Mouse (Mus musculus): Measurements from ENCODE around the gene Mpped2.

The Mpped2 gene

DNA sequence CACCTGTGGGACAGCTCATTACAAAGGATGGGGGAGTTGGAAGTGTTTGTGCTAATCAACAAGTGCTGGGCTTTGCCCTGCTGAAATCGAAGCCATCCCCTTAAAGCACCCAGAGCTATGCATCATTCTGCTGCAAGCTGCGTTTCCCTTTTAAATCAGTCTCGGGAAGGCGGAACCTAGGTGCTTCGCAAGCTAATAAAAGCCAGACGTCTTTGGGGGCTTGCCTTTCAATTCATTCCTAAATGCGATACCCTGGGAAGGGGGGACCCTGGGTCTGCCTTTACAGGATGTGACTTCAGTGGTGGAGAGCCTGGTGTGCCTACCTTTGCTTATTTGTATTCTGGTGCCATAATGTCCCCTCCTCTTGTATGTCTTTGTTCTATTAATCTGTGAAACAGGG lies 103.2 kb downstream of the Mpped2 start:
- no peak for DNase-seq (ENCODE audit: low spot score in 2 of 2)

DNA sequence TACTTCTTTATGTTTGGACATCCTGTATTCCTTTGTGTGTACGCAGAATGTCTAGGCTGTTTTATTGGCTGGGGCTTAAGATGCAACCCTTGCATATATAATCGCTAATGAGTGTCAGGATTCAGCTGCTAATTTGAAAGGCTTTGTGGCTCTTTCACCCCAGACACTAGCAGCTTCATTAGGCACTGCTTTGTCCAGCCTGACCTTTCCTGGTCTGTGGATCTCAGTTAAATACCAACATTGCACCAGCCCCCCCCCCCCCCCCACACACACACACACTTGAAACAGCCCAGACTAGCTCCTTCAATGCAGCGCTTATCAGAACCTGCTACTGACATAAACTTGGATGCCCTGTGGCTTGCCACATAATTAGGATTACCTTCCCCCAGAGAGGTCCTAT lies 104.8 kb downstream of the Mpped2 start:
- DNase-seq (ENCODE audit: low spot score in 2 of 2), result no peak

DNA sequence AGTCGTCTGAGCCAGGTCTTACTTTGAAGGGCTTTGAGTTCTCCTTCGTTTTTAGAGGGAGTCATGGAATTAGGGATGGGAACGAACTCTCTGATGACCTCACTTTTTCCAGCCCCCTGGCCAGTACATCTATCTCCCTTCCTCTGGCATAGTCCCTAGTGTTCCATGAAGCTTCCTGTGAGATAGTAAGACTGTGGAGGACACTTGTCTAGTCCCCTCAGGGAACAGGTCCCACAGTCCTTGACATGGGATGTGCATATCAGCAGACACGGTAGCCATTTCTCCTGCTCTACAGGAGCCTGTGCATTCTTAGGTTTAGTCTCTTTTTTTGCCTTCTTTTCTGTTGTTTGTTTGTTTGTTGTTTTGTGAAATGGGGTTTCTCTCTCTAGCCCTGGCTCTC lies 105.8 kb downstream of the Mpped2 start:
- DNase-seq (ENCODE audit: low spot score in 2 of 2), result no peak

DNA sequence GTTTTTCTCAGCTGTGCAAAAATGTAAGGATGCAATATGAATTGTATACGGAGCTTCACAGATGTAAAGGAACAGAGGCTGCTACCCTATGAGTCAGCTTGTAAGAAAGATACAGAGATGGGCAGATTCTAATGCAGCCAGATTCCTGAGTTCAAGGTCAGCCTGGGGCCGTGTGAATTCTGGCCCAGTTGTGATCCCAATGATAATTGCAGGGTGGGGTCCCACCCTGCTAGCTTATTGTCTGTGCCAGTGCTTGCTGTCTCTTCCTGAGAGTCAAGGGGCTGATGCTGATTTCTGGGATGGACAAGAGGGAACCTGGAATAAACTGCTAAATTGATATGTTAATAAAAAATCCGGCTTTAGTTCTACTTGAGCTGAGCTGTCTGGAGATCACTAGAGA lies 122.8 kb downstream of the Mpped2 start:
- no peak for DNase-seq (ENCODE audit: low spot score in 2 of 2)

DNA sequence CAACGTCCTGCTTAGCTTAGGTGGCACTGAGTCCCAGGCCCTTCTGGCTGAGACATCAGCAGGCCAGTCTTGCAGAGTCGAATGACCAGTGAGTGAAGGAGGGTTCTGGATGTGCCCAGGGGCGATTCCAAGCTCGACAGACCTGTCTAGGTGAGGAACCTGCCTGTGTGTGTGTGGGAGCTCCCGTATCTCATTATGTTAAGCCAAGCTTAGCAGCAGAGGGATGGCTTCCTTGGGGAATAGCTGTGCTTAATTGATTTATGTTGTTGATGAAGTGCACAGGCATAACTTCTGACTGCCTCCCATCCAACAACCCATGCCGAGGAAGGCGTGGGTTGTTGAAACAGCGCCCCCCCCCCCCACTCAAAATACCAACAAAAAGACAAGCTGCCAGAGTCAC lies 128.2 kb downstream of the Mpped2 start:
- no peak for DNase-seq (ENCODE audit: low spot score in 2 of 2)

DNA sequence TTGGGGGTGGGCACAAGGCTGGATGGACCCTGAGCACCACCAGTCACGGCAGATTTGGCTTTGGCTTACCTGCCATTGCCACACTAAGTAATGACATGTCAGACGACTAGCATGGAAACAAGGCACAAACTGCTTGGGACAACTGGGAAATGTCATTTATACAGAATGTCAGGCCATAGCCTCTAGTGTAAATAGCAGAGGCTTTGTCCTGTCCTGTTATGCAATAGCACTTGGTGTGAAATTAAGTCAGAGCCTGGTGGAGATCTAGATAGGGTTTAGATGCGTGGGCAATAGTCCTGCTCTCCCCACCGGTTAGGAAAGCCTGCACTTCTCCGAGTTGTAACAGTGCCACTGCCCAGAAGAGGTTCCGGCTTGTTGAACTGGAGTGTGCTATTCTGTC lies 128.8 kb downstream of the Mpped2 start:
- DNase-seq (ENCODE audit: low spot score in 2 of 2), result no peak

DNA sequence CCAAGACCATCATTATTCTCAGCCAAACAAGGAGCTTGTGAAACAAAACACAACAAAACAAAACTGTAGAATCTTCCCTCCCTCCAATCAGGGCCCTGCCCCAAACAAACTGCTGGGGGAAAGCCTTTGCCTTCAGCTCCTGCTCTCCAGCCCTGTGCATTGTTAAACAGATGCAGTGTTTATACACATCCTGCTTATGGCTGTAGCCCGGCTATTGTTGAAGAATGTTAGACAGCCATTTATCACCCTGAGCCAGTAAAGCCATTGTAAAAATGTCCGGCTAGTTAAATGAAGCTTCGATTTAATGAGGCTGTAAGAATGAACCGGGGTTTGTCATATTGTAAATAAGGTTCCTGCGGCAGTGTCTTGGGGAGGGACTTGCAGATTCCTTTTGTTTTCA lies 129.5 kb downstream of the Mpped2 start:
- no peak for DNase-seq (ENCODE audit: low spot score in 2 of 2)

DNA sequence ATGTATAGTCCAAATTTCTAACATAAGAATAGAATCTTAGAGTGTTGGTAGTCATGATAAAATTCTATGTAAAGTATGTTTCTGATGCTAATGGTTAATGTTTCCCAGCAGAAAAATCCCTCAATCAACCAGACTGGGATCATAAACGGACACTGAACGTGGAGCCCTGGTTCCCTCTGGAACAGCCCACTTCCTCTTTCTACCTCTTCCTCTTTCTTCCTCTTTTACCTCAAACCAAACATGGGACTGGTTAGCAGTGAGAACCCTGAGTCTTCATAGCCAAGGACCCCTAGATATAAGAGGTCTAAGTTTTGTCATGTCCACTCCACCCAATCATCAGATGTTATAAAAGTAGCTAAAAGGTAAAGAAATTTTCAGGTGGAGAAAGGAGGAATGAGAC lies 132.4 kb downstream of the Mpped2 start:
- no peak for DNase-seq (ENCODE audit: low spot score in 2 of 2)

DNA sequence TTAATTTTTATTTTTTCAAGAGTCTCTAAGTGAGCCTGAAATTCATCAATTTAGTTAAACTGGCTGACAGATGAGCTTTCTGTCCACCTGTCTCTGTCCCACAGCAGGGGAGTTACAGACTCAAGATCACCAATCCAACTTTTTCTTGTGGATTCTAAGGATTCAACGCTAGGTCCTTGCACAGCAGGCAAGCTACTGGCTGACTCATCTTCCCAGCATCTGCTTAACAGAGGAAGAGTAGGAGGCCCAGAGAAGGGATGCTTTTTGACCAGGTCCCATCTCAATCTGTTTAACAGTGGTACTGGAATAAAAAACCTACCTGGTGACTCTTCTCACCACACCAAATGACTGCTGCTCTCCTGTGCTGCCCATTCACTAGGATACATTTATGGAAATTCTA lies 133.0 kb downstream of the Mpped2 start:
- DNase-seq (ENCODE audit: low spot score in 2 of 2), result no peak

DNA sequence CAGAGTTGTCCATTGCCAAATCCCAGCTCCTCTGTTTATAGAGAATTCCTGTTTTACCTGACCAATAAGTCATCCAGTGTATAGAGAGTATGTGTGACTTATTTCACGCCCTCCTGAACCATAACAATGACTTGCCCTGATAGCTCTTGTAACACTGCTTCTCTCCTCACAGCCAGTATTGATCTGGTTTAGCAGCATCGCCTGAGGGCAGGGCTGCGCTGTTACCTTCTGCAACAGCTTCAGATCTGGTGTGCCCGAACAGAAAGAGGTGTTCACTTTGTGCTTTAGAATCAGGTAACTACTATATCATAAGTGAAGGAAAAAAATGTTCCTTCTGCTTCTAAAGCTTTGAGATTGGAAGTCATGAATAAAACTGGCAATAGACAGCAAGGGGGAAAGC lies 133.7 kb downstream of the Mpped2 start:
- no peak for DNase-seq (ENCODE audit: low spot score in 2 of 2)

DNA sequence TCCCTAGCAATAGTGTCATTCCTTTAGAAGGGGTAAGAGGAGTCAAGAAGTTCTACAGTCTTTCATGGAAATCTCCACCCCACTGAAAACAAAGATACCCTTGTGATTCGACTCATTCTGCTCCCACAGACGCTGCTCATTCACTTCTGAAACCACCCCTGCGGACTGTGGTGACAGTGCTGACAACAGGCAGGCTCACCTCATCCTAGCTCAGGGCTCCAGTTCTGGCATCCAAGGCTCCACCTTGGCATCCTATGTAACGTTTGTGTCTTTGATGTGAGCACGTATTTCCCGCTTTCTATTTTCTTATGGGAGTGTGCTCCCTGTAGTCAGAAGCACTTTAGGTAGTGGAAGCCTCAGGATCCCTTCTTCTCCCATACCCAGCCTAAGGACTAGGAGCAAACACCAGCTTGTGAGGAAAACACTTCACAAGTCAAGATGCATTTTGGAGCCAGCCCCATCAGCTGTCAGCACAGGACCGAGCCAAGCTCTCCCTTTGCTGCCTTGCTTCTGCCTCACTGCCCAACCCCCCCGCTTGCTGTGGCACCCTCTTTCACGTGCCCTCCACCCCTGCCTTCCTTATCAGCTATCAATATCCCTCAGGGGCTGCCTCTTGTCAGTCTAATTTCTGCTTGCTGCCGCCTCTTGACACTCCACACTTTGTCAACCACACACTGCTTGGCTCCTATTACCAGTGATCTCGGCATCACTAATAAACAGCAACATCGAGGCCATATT lies 135.7 kb downstream of the Mpped2 start:
- DNase-seq (ENCODE audit: low spot score in 2 of 2), result no peak

DNA sequence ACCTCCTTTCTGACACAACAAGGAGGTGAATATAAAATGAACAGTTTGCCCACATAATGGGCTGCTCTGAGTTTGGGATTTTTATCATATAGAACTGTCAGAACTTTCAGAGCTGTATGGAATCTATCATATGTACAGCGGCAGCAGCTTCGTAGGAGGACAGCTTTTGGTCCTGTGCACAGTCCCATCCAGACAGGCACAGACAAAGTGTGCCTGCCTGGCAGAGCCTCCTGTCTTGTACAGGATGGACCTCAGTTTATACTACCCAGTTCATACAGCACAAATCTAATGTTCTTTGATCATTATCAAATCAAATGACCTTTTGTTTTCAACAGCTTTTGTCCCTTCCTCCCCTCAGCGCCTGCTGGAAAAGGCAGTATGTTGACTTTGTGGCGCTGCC lies 136.4 kb downstream of the Mpped2 start:
- DNase-seq (ENCODE audit: low spot score in 2 of 2), result no peak

DNA sequence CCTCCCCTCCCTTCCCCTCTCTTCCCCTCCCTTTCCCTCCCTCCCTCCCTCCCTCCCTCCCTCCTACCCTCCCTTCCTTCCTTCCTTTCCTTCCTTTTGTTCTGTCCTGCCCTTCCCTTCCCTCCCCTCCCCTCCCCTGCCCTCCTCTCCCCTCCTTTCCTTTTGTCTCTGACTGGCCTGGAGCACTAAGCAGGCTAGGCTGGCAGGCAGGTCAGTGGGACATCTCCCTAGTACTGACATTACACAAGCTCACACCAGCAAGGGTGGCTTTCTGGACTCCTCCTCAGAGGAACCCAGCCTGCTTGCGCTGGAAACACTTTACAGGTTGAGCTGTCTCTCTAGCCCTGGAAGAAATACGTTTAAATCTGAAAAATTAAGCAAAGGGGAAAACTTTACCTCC lies 139.5 kb downstream of the Mpped2 start:
- no peak for DNase-seq (ENCODE audit: low spot score in 2 of 2)

DNA sequence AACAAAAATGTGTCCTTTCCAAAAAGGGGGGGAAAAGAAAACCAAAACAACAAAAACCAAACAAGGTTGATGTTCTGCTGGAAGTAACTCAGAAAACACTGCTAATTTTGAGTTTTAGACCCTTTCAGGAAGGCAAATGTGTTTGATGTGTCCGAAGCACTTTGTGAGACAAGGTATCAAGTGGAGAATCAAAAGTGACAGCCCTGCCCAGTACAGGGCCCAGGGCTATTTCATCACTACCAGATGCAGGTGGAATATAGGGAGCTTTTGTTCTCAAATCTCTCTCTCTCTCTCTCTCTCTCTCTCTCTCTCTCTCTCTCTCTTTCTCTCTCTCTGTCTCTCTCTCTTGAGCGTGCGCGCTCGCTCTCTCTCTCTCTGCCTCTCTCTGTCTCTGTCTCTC lies 140.1 kb downstream of the Mpped2 start:
- no peak for DNase-seq (ENCODE audit: low spot score in 2 of 2)

DNA sequence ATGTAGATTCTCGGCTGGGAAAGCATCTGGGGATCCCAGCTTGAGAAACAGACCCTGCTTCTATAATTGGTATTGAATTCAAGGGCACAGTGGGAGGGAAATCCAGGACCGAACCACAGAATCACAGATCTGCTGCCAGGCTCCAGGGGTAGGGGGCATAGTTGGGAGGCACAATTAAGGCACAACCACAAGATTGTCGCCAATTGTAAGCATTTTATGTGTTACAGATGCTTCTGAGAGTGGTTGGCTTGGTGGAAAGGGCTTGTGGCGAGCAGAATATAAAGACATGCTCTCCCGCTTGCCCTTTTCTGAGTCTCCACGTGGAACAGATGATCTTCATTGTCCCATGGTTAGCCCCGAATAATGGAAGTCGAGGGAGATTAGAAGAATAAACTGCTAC lies 142.3 kb downstream of the Mpped2 start:
- DNase-seq (ENCODE audit: low spot score in 2 of 2), result no peak

DNA sequence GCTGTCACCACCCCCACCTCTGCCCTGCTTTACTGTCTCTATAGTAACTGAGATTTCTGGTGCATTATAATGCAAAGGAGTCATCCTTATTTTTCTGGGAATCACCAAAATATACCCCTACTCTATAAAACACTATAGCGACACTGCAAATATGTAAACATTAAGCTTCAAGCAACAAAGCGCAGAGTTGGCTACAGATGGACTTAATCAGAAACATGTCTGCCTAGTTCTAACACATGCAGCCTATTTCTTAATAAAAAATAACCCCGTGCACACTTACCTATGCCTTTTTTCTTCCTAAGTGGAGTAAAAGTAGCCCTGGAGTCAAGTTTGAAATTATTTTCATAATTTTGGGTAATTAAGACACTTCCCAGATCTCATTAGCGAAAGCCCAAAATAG lies 144.2 kb downstream of the Mpped2 start:
- DNase-seq (ENCODE audit: low spot score in 2 of 2), result no peak

DNA sequence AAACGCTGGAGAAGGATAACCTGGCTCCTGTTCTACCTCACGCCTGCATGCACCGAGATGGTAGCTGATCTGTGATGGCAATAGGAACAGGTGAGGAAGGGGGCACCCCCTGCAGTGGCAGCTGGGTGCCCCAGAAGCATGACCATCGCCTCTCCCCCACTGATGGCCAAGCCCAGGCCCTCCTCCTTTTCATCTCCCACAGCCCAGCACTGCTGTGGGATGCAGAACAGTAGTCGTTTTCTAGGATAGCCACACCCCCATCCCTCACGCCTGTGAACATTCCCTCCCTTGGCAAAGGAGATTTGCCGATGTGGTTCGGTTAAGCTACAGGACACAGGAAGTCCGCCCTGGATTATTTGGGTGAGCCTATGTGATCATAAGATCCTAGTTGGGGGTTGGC lies 151.1 kb downstream of the Mpped2 start:
- DNase-seq (ENCODE audit: low spot score in 2 of 2), result no peak

DNA sequence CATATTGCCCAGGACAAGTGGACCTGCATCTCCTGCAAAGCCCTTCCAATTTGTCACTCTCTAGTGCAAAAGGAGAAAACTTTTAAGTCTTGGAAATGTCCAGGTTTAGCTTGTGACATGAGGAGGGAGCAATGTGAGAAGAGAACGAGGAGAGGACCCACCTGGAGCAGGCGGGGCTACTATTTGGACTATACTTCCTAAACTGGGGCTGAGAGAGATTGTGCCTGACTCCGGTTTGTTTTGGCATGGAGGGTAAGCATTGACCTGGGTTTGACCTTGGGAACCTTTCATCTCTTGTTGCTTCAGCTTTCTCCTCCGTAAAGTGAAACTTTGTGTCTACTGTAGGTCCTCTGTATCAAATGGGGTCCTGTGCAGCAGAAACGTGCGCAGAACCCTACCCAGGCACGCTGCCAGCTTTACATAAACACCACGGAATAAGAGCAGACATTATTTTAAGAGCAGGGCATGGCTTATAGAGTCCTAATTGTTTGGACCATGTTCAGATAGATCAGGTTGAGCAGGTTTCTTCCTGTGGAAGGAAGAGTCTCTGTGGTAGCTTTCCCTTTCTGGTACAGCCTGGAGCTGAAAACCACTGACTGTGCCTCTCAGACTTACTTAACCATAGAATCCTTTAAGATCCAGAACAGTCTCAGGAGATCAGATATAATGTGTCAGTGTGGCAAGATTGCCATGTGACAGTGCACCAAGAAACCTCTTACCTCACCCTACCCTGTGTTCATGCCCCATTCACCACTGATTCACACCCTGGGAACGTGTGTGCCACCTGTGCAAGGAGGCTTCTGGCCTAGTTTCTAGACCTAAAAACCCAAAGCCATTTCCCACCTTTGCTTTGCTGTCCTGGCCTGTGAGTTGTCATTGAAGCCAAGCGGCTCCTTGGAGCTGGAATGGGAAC lies 152.0 kb downstream of the Mpped2 start:
- no peak for DNase-seq (ENCODE audit: low spot score in 2 of 2)

DNA sequence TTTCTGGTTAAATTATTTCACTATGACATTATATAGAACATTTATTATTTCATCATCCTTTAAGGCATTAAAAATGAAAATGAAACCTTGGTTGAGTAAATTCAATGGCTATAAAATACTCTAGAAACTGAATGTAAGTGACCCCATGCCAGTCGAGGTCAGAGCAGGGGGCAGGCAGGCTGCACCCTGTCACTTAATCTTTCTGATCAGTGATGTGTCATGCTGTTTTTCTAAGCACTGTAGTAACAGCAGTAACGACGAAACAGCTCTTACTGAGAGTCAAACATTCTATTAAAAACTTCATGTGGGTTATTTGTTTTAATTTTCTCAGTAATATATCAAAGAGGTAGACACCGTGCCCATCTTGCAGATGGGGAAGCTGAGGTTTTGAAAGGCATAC lies 153.4 kb downstream of the Mpped2 start:
- no peak for DNase-seq (ENCODE audit: low spot score in 2 of 2)

DNA sequence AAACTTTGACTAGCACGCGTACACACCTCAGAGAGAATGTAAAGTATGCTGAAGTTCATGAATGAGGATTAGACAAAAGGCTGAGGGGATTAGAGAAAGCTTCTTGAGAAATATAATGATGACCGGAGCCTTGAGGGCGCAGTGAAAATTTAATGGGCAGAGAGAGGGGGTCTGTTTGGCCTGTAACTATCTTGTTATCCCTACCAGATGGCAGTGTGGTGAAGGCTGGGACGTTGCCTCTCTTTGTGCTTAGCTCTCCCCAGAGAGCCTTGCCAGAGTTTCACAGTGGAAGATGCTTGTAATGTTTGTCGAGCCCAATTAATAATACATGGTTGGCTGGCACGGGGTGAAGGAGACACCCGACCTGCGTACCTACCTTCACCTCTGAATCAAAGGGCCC lies 156.3 kb downstream of the Mpped2 start:
- no peak for DNase-seq (ENCODE audit: low spot score in 2 of 2)

DNA sequence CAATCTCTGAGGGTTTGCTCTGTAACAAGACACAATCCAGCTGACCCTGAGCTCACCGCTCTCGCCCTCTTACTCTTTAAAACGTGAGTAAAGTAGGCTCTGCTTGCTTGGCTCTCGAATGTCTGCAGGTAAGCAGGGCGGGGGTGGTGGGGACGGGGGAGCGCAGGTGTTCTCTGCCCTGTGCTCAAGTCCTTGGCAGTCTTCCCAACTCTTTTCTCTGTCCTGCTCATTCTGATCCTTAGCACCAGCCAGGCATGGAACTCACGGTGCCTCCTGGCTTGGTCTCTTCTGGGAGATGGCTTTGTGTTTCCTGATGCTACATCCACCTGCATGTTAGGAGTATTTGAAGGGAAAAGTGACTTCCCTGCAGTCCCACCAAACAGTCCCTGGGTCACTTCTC lies 158.4 kb downstream of the Mpped2 start:
- DNase-seq (ENCODE audit: low spot score in 2 of 2), result no peak

DNA sequence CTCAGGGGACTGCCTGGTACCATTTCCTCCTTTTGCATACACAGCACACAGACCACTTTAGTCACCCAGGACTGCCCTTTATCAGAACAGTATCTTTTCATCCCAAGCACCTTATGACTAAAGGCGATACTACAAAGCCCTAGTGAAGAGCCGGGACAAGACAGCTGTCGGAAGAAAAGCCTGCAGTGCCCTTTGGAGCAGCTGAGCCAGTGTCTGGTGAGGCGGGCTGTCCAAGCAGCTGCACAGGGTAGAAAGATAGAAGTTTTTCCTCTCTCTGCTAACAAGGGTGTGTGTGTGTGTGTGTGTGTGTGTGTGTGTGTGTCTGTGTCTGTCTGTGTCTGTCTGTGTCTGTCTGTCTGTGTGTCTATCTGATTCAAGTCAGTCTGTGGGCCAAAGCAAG lies 161.1 kb downstream of the Mpped2 start:
- no peak for DNase-seq (ENCODE audit: low spot score in 2 of 2)

DNA sequence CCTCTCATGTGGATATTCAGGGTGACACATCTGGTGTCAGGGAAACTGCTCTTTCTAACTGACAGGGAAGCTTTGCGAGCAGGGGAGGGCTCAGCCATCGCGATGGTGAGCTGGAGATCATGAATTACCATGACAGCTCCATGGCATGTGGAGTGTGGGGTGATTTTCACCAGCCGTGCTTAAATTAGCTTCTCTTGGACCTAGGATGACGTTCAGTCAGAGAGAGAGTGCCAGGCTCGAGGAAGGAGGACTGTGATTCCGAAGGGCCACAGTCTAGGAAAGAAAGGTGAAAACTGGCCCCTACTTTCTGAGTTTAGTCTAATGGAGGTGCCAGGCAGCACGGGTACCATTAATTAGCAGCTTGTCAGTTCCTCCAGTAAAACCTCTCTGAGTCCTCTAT lies 161.7 kb downstream of the Mpped2 start:
- no peak for DNase-seq (ENCODE audit: low spot score in 2 of 2)

Data from urinary bladder, postnatal 4 days (tissue).